Mouse (Mus musculus) hindbrain, embryonic 16.5 days (tissue): ENCODE data around the gene Syngap1. TPM values are rescaled to one million over a fixed set of nuclear protein-coding genes. Genes with fewer than 3 reads are reported as not detected.
"Not testable (repeated sequence)": the region's sequence is repeated elsewhere in the genome, so short reads cannot be mapped to it uniquely, and the experiment has no call there.

Source experiments
- ATAC-seq: fragments of 200-750 bp; cut with Nextera tagmentation; 2 replicates; pipeline ENCODE4 v1.8.0; 2017; ENCODE audit warnings: moderate TSS enrichment, moderate library complexity
- H3K27ac ChIP-seq: fragments of 300-500 bp; sonication (generic); 2 replicates; pipeline ENCODE4 v1.5.1; 2014; ENCODE audit warnings: low read depth, mild to moderate bottlenecking, control low read depth, low read length, moderate library complexity
- H3K27me3 ChIP-seq: fragments of 300-500 bp; sonication (generic); replicated peaks from 2 replicates; pipeline ENCODE4 v1.6.1; 2014; ENCODE audit warnings: low read length; ENCODE audit not compliant: control insufficient read depth, insufficient read depth
- H3K36me3 ChIP-seq: fragments of 300-500 bp; sonication (generic); 2 replicates; pipeline ENCODE4 v1.6.1; 2014; ENCODE audit warnings: mild to moderate bottlenecking, low read length, moderate library complexity, mixed read lengths; ENCODE audit not compliant: control insufficient read depth, insufficient read depth
- H3K4me1 ChIP-seq: fragments of 300-500 bp; sonication (generic); 2 replicates; pipeline ENCODE4 v1.6.1; 2014; ENCODE audit warnings: low read depth, low read length; ENCODE audit not compliant: control insufficient read depth, insufficient read depth
- H3K4me2 ChIP-seq: fragments of 300-500 bp; sonication (generic); 2 replicates; pipeline ENCODE4 v1.6.1; 2014; ENCODE audit warnings: mild to moderate bottlenecking, low read length, control low read depth, moderate library complexity
- H3K4me3 ChIP-seq: fragments of 300-500 bp; sonication (generic); 2 replicates; pipeline ENCODE4 v1.5.1; 2014; ENCODE audit warnings: mild to moderate bottlenecking, low read length, control low read depth, moderate library complexity
- H3K9ac ChIP-seq: fragments of 300-500 bp; sonication (generic); 2 replicates; pipeline ENCODE4 v1.6.1; 2014; ENCODE audit warnings: low read depth, mild to moderate bottlenecking, control low read depth, low read length, moderate library complexity
- H3K9me3 ChIP-seq: fragments of 300-500 bp; sonication (generic); 2 replicates; pipeline ENCODE4 v1.6.1; 2014; ENCODE audit warnings: mild to moderate bottlenecking, low read length, moderate library complexity; ENCODE audit not compliant: control insufficient read depth
- WGBS: fragments of 180-500 bp; shearing (Covaris S2); extraction: QIAGEN DNeasy Blood & Tissue Kit; methylation state at CpG from one replicate; pipeline ENCODE4 v1.1.7; 2014; 5-methylcytosine and 5-hydroxymethylcytosine counted together
- polyA plus RNA-seq: library from polyadenylated mRNA; unstranded; fragments of >200 nt; fragmentation: Nextera tagmentation; extraction: Ambion mirVana; gene quantifications from 2 replicates; pipeline ENCODE4 v1.2.1, GENCODE M21; 2015

The Syngap1 gene
- polyA plus RNA-seq, 1 experiment from 2014 or later, result 4.9 TPM

- Histone ChIP-seq H3K4me2 (peak overlapping the region; percentile 91; the same call in 1 of the 2 replicates), H3K27ac (no peak overlapping the region), H3K9me3 (no peaks in the 10 kb centered on the region), H3K4me3 (no peak overlapping the region), H3K9ac (no peak overlapping the region), H3K36me3 (peaks cover 25% of the 10 kb centered on the region), H3K4me1 (peaks cover 34% of the 10 kb centered on the region), H3K27me3 (no peaks in the 10 kb centered on the region)
- 93% methylated on average over 15 of the region's 15 CpGs for WGBS
- ATAC-seq, result no peak
Observed at GRCm38 (mm10) chr17:26974547-26974946, 33.5 kb downstream of the Syngap1 start.

DNA sequence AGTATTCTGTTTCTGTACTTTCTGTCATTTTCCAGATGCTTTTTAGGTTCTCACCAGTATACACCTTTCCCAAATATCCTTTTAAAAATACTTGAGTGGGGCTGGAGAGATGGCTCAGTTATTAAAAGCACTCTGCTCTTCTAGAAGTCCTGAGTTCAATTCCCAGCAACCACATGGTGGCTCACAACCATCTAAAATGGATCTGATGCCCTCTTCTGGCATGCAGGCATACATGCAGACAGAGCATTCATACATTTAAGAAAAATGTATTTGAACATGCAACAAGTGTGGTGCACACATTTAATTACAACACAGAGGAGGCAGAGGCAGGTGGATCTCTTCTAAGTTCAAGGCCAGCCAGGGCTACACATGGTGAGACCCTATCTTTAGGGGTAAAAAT lies 34.4 kb downstream of the Syngap1 start:
- no peak overlapping the region for H3K9ac ChIP-seq
- no peak overlapping the region for H3K4me3 ChIP-seq
- peaks cover 34% of the 10 kb centered on the region for H3K4me1 ChIP-seq
- H3K4me2 ChIP-seq, result no peak overlapping the region
- H3K9me3 ChIP-seq, result no peaks in the 10 kb centered on the region
- H3K27ac ChIP-seq, result no peak overlapping the region
- no peak for ATAC-seq
- H3K27me3 ChIP-seq, result no peaks in the 10 kb centered on the region
- peaks cover 24% of the 10 kb centered on the region for H3K36me3 ChIP-seq

- not testable (repeated sequence) for H3K9me3 ChIP-seq, H3K27me3 ChIP-seq, H3K9ac ChIP-seq, H3K4me3 ChIP-seq, ATAC-seq, H3K4me2 ChIP-seq, H3K27ac ChIP-seq
- peaks cover 25% of the 10 kb centered on the region for H3K4me1 ChIP-seq
- WGBS, result 90% methylated on average over 6 of the region's 6 CpGs
- H3K36me3 ChIP-seq, result peaks cover 24% of the 10 kb centered on the region
Observed at GRCm38 (mm10) chr17:26977354-26977753, 36.3 kb downstream of the Syngap1 start.

GRCm38 (mm10) chr17:26979426-26979825 lies 38.4 kb downstream of the Syngap1 start:
- H3K9me3 ChIP-seq, result no peaks in the 10 kb centered on the region
- H3K27me3 ChIP-seq, result no peaks in the 10 kb centered on the region
- ATAC-seq, result no peak
- no peak overlapping the region for H3K27ac ChIP-seq
- H3K4me3 ChIP-seq, result no peak overlapping the region
- no peak overlapping the region for H3K9ac ChIP-seq
- peaks cover 24% of the 10 kb centered on the region for H3K36me3 ChIP-seq
- H3K4me2 ChIP-seq, result no peak overlapping the region
- peaks cover 14% of the 10 kb centered on the region for H3K4me1 ChIP-seq
- 86% methylated on average over 2 of the region's 2 CpGs for WGBS

GRCm38 (mm10) chr17:26981050-26981449 lies 40.0 kb downstream of the Syngap1 start:
- 77% methylated on average over 2 of the region's 2 CpGs for WGBS
- no peak for ATAC-seq
- no peak overlapping the region for H3K4me2 ChIP-seq

DNA sequence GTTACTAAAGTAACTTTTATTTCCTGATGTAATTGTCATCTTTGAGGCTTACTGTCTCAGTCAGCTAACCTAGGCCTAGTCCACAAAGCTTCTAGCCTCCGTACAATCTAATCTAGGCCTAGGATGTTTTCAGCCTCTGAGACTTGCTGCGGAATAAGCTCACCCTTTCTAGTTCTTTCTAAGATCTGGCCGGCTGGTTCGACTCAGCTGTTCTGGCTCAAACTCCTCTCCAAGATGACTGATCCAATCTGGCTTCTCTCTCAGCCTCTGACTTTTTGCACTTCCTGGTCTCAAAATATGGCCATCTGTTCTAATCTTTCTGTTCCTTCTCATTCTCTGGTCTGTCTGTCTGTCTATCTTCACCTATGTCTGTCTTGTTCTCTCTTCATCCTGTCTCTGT lies 42.3 kb downstream of the Syngap1 start:
- no peaks in the 10 kb centered on the region for H3K27me3 ChIP-seq
- no peak for ATAC-seq
- H3K4me1 ChIP-seq, result no peaks in the 10 kb centered on the region
- H3K9ac ChIP-seq, result no peak overlapping the region
- peaks cover 4% of the 10 kb centered on the region; the same call in 1 of the 2 replicates for H3K36me3 ChIP-seq
- H3K27ac ChIP-seq, result no peak overlapping the region
- H3K4me2 ChIP-seq, result no peak overlapping the region
- no peaks in the 10 kb centered on the region for H3K9me3 ChIP-seq
- 90% methylated on average over 4 of the region's 4 CpGs for WGBS
- no peak overlapping the region for H3K4me3 ChIP-seq

More at GRCm38 (mm10) chr17:26981050-26981449, 40.0 kb downstream of the Syngap1 start:
- no peak overlapping the region for H3K27ac ChIP-seq
- H3K36me3 ChIP-seq, result peaks cover 14% of the 10 kb centered on the region
- no peaks in the 10 kb centered on the region for H3K27me3 ChIP-seq
- no peak overlapping the region for H3K4me3 ChIP-seq
- H3K4me1 ChIP-seq, result peaks cover 6% of the 10 kb centered on the region
- no peak overlapping the region for H3K9ac ChIP-seq
- H3K9me3 ChIP-seq, result no peaks in the 10 kb centered on the region

- H3K9me3 ChIP-seq, result no peaks in the 10 kb centered on the region
- H3K4me1 ChIP-seq, result no peaks in the 10 kb centered on the region
- WGBS, result 70% methylated on average over 10 of the region's 10 CpGs
- no peaks in the 10 kb centered on the region for H3K27me3 ChIP-seq
- no peak overlapping the region for H3K9ac ChIP-seq
- no peaks in the 10 kb centered on the region for H3K36me3 ChIP-seq
- no peak for ATAC-seq
- H3K4me2 ChIP-seq, result no peak overlapping the region
- H3K27ac ChIP-seq, result no peak overlapping the region
- H3K4me3 ChIP-seq, result no peak overlapping the region
Observed at GRCm38 (mm10) chr17:26985503-26986179, 44.6 kb downstream of the Syngap1 start.

GRCm38 (mm10) chr17:26990521-26990920 lies 49.5 kb downstream of the Syngap1 start:
- Histone ChIP-seq H3K4me1 (no peaks in the 10 kb centered on the region), H3K9ac (no peak overlapping the region), H3K4me2 (no peak overlapping the region), H3K27ac (no peak overlapping the region), H3K27me3 (no peaks in the 10 kb centered on the region), H3K36me3 (no peaks in the 10 kb centered on the region), H3K9me3 (no peaks in the 10 kb centered on the region), H3K4me3 (no peak overlapping the region)
- no peak for ATAC-seq

DNA sequence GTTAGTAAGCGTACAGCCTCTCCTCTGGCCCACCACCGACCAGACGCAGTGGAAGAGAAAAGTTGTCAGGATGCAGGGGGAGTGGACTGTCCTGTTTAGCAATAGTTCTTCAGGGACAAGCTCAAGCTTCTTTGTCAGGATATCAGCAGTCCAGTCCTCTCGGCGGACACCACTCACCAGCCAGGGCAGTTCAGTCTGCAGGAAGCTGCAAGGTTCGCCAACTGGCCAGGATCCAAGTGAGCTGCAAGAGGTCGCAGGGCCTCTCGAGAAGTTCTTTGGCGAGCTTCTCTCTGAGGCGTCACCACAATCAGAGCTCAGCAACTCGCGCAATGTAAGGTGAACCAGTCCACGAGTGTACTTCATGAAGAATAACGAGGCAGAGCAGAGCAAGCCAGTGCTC lies 53.4 kb downstream of the Syngap1 start:
- ATAC-seq, result no peak
- H3K36me3 ChIP-seq, result no peaks in the 10 kb centered on the region
- H3K27me3 ChIP-seq, result no peaks in the 10 kb centered on the region
- H3K9ac ChIP-seq, result no peak overlapping the region
- WGBS, result 70% methylated on average over 14 of the region's 14 CpGs
- H3K4me1 ChIP-seq, result no peaks in the 10 kb centered on the region
- no peak overlapping the region for H3K4me2 ChIP-seq
- H3K4me3 ChIP-seq, result no peak overlapping the region
- no peaks in the 10 kb centered on the region for H3K9me3 ChIP-seq
- no peak overlapping the region for H3K27ac ChIP-seq
